Mouse (Mus musculus): ENCODE results near the gene Urb1.
"Not testable (repeated sequence)": the region's sequence is repeated elsewhere in the genome, so short reads cannot be mapped to it uniquely, and the experiment has no call there.

Gene Urb1

GRCm38 (mm10) chr16:90809975-90810715 lies at the start of gene Urb1:
TSS of gene Urb1 (minus strand) at chr16:90810413.
- DNase-seq (ENCODE audit: low read depth): peak; percentile 93

GRCm38 (mm10) chr16:90858206-90858605 lies 48.0 kb upstream of the Urb1 start:
- no peak for DNase-seq (ENCODE audit: low read depth)

- no peak for DNase-seq (ENCODE audit: low read depth)
Observed at GRCm38 (mm10) chr16:90856552-90857200, 46.5 kb upstream of the Urb1 start.

- DNase-seq (ENCODE audit: low read depth): no peak
Observed at GRCm38 (mm10) chr16:90851621-90852334, 41.6 kb upstream of the Urb1 start.

- DNase-seq (ENCODE audit: low read depth): no peak
Observed at GRCm38 (mm10) chr16:90850881-90851280, 40.7 kb upstream of the Urb1 start.

- DNase-seq (ENCODE audit: low read depth): no peak
Observed at GRCm38 (mm10) chr16:90849262-90849661, 39.0 kb upstream of the Urb1 start.

- DNase-seq (ENCODE audit: low read depth): no peak
Observed at GRCm38 (mm10) chr16:90848697-90849096, 38.5 kb upstream of the Urb1 start.

- DNase-seq (ENCODE audit: low read depth): no peak
Observed at GRCm38 (mm10) chr16:90845591-90845990, 35.4 kb upstream of the Urb1 start.

GRCm38 (mm10) chr16:90845038-90845437 lies 34.8 kb upstream of the Urb1 start:
- DNase-seq (ENCODE audit: low read depth): no peak

GRCm38 (mm10) chr16:90842164-90842563 lies 32.0 kb upstream of the Urb1 start:
- no peak for DNase-seq (ENCODE audit: low read depth)

- no peak for DNase-seq (ENCODE audit: low read depth)
Observed at GRCm38 (mm10) chr16:90837431-90837830, 27.2 kb upstream of the Urb1 start.

- no peak for DNase-seq (ENCODE audit: low read depth)
Observed at GRCm38 (mm10) chr16:90833041-90833791, 23.0 kb upstream of the Urb1 start.

GRCm38 (mm10) chr16:90832495-90832894 lies 22.3 kb upstream of the Urb1 start:
- DNase-seq (ENCODE audit: low read depth): no peak

GRCm38 (mm10) chr16:90831676-90832075 lies 21.5 kb upstream of the Urb1 start:
- no peak for DNase-seq (ENCODE audit: low read depth)

- no peak for DNase-seq (ENCODE audit: low read depth)
Observed at GRCm38 (mm10) chr16:90830686-90831439, 20.6 kb upstream of the Urb1 start.

GRCm38 (mm10) chr16:90829894-90830685 lies 19.9 kb upstream of the Urb1 start:
- DNase-seq (ENCODE audit: low read depth): peak; percentile 68

- DNase-seq (ENCODE audit: low read depth): no peak
Observed at GRCm38 (mm10) chr16:90829136-90829535, 18.9 kb upstream of the Urb1 start.

GRCm38 (mm10) chr16:90827498-90827897 lies 17.3 kb upstream of the Urb1 start:
- no peak for DNase-seq (ENCODE audit: low read depth)

- no peak for DNase-seq (ENCODE audit: low read depth)
Observed at GRCm38 (mm10) chr16:90826457-90826856, 16.2 kb upstream of the Urb1 start, which contains the start of gene Eva1c. TSS of gene Eva1c (plus strand) at chr16:90826719.

- no peak for DNase-seq (ENCODE audit: low read depth)
Observed at GRCm38 (mm10) chr16:90826041-90826440, 15.8 kb upstream of the Urb1 start.

GRCm38 (mm10) chr16:90823986-90824385 lies 13.8 kb upstream of the Urb1 start:
- not testable (repeated sequence) for DNase-seq (ENCODE audit: low read depth)
